Mouse (Mus musculus): ENCODE results near the gene Gm5592. TPM values are rescaled to one million over a fixed set of nuclear protein-coding genes. Genes with fewer than 3 reads are reported as not detected.
"Not testable (repeated sequence)": the region's sequence is repeated elsewhere in the genome, so short reads cannot be mapped to it uniquely, and the experiment has no call there.

The Gm5592 gene
- polyA plus RNA-seq (2015; fragmentation: Nextera tagmentation; extraction: Ambion mirVana), result not detected in 2 replicates

DNA sequence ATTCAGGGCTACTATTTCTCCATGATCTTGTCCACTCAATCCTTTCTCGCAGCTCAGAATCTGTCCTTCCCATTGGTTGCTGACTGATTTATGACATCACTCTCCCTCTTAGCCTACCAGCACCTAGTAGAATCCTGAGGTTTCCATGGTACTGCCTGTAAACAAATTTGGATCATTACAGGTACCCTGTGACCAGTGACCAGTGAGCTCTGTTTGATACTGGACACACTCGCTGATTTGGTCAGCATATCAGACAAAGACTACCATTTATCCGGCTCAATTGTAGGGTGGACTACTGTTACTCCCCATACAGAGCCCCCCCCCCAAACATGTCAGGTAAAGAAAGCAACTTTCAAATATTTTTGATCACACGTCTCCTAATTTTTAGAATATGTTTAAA lies at the start of gene Gm5592:
Gm5592 (plus strand) TSS at position 301 of the 400 bp plus-strand sequence.
- H3K27me3 ChIP-seq (ENCODE audit: insufficient read depth, low read length); H3K4me2 ChIP-seq (ENCODE audit: low read depth, low read length); H3K9me3 ChIP-seq (ENCODE audit: low read length); H3K27ac ChIP-seq (ENCODE audit: low read depth); H3K4me1 ChIP-seq (ENCODE audit: insufficient read depth); H3K4me3 ChIP-seq (ENCODE audit: low read depth, low read length); H3K9ac ChIP-seq (replicated peaks); ATAC-seq; DNase-seq; H3K36me3 ChIP-seq (replicated peaks; ENCODE audit: insufficient read depth, low read length): not testable (repeated sequence)
- WGBS (ENCODE audit: insufficient replicate concordance), result 78% methylated on average over 4 of the region's 4 CpGs

DNA sequence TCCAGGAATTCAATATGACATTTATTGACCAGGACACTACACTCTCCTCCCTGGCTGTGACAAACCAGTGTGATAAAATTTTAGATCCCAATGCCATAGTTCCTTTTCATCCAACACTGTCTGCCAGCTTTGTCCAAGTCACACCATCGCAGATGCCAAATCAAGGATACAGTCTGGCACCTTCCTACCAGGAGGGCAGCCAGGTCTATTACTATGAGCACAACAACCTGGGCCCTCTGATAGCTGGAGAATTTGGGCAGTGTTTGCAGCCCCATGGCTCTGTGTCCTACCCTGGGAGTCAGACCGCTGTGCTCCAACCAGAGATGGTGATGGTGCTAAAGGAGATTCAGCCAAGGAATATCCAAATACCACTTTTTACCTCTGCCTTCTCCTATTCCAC lies 2.2 kb downstream of the Gm5592 start:
- H3K4me2 ChIP-seq (ENCODE audit: low read depth, low read length); H3K9ac ChIP-seq (replicated peaks); DNase-seq; H3K9me3 ChIP-seq (ENCODE audit: low read length); H3K4me1 ChIP-seq (ENCODE audit: insufficient read depth); H3K36me3 ChIP-seq (replicated peaks; ENCODE audit: insufficient read depth, low read length); ATAC-seq; H3K27me3 ChIP-seq (ENCODE audit: insufficient read depth, low read length); H3K4me3 ChIP-seq (ENCODE audit: low read depth, low read length); H3K27ac ChIP-seq (ENCODE audit: low read depth): not testable (repeated sequence)
- 95% methylated on average over 2 of the region's 2 CpGs for WGBS (ENCODE audit: insufficient replicate concordance)

DNA sequence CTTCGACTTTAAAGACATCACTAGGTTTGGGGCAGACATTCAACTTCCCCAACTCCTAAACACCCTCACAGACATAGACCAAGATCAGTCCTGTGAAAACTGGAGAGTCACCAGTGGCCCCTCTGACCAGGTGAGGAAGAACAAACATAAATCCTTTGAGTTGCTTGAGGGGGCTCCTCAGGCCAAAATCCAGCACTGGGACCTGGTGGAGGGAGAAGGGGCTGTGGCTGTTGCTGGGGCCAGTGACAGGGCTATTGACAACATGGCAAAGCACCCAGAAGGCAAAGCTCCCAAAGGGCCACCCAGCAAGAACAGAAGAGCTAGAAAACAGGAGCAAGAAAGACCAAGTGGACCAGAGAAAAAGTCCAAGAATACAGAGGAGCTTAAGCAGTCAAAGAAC lies 4.2 kb downstream of the Gm5592 start:
- DNase-seq; H3K4me1 ChIP-seq (ENCODE audit: insufficient read depth); ATAC-seq; H3K4me2 ChIP-seq (ENCODE audit: low read depth, low read length); H3K4me3 ChIP-seq (ENCODE audit: low read depth, low read length); H3K27ac ChIP-seq (ENCODE audit: low read depth); H3K9ac ChIP-seq (replicated peaks); H3K27me3 ChIP-seq (ENCODE audit: insufficient read depth, low read length); H3K36me3 ChIP-seq (replicated peaks; ENCODE audit: insufficient read depth, low read length); H3K9me3 ChIP-seq (ENCODE audit: low read length): not testable (repeated sequence)
- WGBS (ENCODE audit: insufficient replicate concordance), result no CpG with 5 or more reads among the region's 1 CpGs

DNA sequence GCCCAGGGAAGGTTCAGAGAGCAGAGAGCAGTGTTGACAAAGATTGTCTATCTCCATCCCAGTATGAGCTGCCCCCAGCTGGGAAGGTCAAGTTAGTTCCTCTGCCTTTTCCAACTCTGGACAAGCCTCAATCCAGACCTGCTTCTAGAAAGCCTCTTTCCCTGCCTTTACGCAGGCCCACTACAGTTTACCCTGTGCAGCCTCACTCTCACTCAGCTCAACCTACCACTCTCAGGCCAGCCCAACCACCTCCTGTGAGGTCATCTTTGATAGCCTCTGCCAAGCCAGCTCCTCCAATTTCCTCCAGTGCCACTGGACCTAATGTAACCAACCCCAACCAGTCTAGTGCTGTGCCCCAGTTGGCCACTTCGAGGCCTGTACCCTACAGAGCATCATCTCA lies 4.9 kb downstream of the Gm5592 start:
- H3K4me1 ChIP-seq (ENCODE audit: insufficient read depth); H3K4me3 ChIP-seq (ENCODE audit: low read depth, low read length); H3K27ac ChIP-seq (ENCODE audit: low read depth); ATAC-seq; H3K9me3 ChIP-seq (ENCODE audit: low read length); H3K27me3 ChIP-seq (ENCODE audit: insufficient read depth, low read length); H3K4me2 ChIP-seq (ENCODE audit: low read depth, low read length); DNase-seq; H3K9ac ChIP-seq (replicated peaks); H3K36me3 ChIP-seq (replicated peaks; ENCODE audit: insufficient read depth, low read length): not testable (repeated sequence)
- 44% methylated on average over 2 of the region's 2 CpGs for WGBS (ENCODE audit: insufficient replicate concordance)

DNA sequence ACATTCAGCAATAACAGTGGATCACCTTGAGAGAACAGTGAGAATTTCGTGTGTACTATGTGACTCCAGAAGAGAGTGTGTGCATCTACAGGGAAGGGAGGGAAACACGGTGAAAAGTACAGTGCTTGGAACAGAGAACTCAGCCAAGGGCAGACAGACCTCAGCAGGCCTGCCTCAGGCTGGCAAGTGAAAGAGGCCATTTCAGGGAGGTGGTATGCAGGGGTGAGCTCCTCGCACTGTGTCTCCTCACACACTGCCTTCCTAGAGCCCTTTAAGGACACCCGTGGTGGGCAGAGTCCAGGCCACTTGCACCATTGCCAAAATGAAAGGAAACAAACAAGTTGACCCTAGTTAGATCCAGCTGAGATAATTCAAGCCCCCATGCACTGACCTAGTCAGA lies 40.0 kb downstream of the Gm5592 start:
- Histone ChIP-seq H3K27me3 (ENCODE audit: insufficient read depth, low read length) (no peaks in the 10 kb centered on the region), H3K36me3 (replicated peaks; ENCODE audit: insufficient read depth, low read length) (no peaks in the 10 kb centered on the region), H3K4me1 (ENCODE audit: insufficient read depth) (no peaks in the 10 kb centered on the region), H3K27ac (ENCODE audit: low read depth) (no peak overlapping the region), H3K9me3 (ENCODE audit: low read length) (no peaks in the 10 kb centered on the region), H3K4me2 (ENCODE audit: low read depth, low read length) (no peak overlapping the region), H3K4me3 (ENCODE audit: low read depth, low read length) (no peak overlapping the region), H3K9ac (replicated peaks) (no peak overlapping the region)
- 46% methylated on average over 4 of the region's 4 CpGs for WGBS (ENCODE audit: insufficient replicate concordance)
- TF ChIP-seq EP300 (IDR thresholded peaks at IDR 0.05; ENCODE audit: low read depth), result no peak
- no peak for TF ChIP-seq CTCF (IDR thresholded peaks at IDR 0.05; ENCODE audit: low read depth)
- DNase-seq, result no peak
- no peak for ATAC-seq

Other genes with a start within 250 kb of the Gm5592 start
- gene 4930433I11Rik, start 166.3 kb upstream of the Gm5592 start, polyA plus RNA-seq (2015; fragmentation: Nextera tagmentation; extraction: Ambion mirVana), result not detected in 2 replicates
- gene Gm4884, start 121.1 kb upstream of the Gm5592 start, polyA plus RNA-seq (2015; fragmentation: Nextera tagmentation; extraction: Ambion mirVana), result not detected in 2 replicates
- 6.3 and 6.9 TPM in 2 replicates for gene AI987944, start 239.5 kb downstream of the Gm5592 start, polyA plus RNA-seq (2015; fragmentation: Nextera tagmentation; extraction: Ambion mirVana)